Mouse (Mus musculus) G1E (cell line): Measurements from ENCODE around the gene Abhd4.

Experiments
- CTCF ChIP-seq: IDR thresholded peaks from 2 replicates; pipeline ENCODE4 v1.5.1; 2012; ENCODE audit warnings: low read depth, low read length, inconsistent platforms, mixed read lengths
- GATA1 ChIP-seq: IDR thresholded peaks from 2 replicates; pipeline ENCODE4 v1.6.1; 2012; ENCODE audit warnings: borderline replicate concordance, low read length, inconsistent platforms, mixed read lengths
- GATA2 ChIP-seq: IDR thresholded peaks from 2 replicates; pipeline ENCODE4 v1.6.1; 2012; ENCODE audit warnings: low read depth, low read length, inconsistent platforms, borderline replicate concordance

DNA sequence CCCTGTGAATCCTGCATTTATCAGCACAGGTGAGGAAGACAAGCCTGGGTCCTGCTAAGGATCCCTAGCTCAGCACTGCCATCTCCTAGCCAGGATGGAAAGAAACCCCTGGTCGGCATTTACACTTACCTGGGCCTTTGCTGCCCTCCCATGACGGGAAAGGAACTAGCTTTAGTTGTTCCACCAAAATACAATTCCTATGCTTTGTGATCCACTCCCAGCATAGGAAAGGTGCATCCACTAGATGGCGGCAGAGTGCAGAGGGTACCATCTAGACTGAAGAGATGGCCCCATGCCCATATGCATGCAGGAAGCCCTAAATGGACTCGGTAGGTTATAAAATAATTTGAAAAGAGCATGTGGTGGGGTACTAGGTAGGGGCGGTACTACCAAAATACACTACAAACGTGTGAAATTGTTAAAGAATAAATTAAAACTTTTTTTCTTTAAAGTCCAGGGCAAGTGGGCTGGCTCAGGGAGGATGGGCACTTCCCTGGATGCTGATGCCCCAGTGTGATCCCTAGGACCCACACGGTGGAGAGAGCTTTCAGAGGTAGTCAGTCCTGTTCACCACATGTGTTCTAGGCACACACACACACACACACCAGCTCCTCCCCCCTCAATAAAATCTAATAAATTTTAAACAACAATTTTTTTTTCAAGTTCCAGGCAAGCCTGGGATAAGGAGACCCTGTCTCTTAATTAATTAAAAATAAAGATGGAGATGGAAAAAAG lies 14.8 kb upstream of the Abhd4 start:
- TF ChIP-seq CTCF (peak; percentile 83), GATA1 (no peak), GATA2 (no peak)
